9 mouse cellular contexts compared by ENCODE assay signal in genomic region chr1:89757545-89757944, GRCm38 (mm10).
DNase-seq lines count a peak whose midpoint lies in the region; TF ChIP-seq lines count a peak whose summit lies in the region.
"Had no signal": no experiment of that assay in that cellular context is flagged by ENCODE, and none has a peak within 500 bp of the region (broad histone marks: within the 10 kb centered on the region; RNA-seq: fewer than 3 reads in every experiment).

No protein-coding gene starts in this region.

- no peak overlapping the region for H3K4me3 ChIP-seq in left cerebral cortex, adult 2 months
- H3K4me3 ChIP-seq: lung, embryonic 15.5 days had no signal

- intact Hi-C loops in left cerebral cortex, adult 2 months (cut with DNase I) = no loop called here
- intact Hi-C loops in left cerebral cortex, postnatal 36 days (cut with DNase I) = no loop called here

- DNase-seq in adrenal gland, postnatal 36 days = peak; percentile 8 to 13
- no peak for DNase-seq in adrenal gland, adult 2 months
- DNase-seq in left cerebral cortex, adult 2 months (ENCODE audit: extremely low spot score in 1 of 2, low spot score in 2 of 2) = no peak
- no peak for DNase-seq in left cerebral cortex, postnatal 36 days (ENCODE audit: low spot score in 2 of 2)
- DNase-seq in R1 (ENCODE audit: low read depth, low spot score) = peak; percentile 60
- peak; percentile 13 for DNase-seq in lung, postnatal 14 days
- DNase-seq in right cerebral cortex, postnatal 25 days = no peak
- no peak for DNase-seq in spleen, adult 18-20 months

- TF ChIP-seq CTCF in left cerebral cortex, adult 2 months (IDR thresholded peaks at IDR 0.05) = peak; percentile 48

- no peak overlapping the region for H3K27ac ChIP-seq in left cerebral cortex, adult 2 months
- H3K27ac ChIP-seq: lung, embryonic 15.5 days had no signal

Comparison
In these comparisons a context has a peak if more than half of its experiments do, and no peak if none do; other contexts are left out.
1. DNase-seq: peak in adrenal gland, postnatal 36 days (2 of 2), R1 (single experiment) and lung, postnatal 14 days (single experiment); none in adrenal gland, adult 2 months (single experiment), left cerebral cortex, adult 2 months (0 of 2), left cerebral cortex, postnatal 36 days (0 of 2), right cerebral cortex, postnatal 25 days (single experiment) and spleen, adult 18-20 months (0 of 2).